Mouse (Mus musculus): Measurements from ENCODE around the gene Ripor2.

DNA sequence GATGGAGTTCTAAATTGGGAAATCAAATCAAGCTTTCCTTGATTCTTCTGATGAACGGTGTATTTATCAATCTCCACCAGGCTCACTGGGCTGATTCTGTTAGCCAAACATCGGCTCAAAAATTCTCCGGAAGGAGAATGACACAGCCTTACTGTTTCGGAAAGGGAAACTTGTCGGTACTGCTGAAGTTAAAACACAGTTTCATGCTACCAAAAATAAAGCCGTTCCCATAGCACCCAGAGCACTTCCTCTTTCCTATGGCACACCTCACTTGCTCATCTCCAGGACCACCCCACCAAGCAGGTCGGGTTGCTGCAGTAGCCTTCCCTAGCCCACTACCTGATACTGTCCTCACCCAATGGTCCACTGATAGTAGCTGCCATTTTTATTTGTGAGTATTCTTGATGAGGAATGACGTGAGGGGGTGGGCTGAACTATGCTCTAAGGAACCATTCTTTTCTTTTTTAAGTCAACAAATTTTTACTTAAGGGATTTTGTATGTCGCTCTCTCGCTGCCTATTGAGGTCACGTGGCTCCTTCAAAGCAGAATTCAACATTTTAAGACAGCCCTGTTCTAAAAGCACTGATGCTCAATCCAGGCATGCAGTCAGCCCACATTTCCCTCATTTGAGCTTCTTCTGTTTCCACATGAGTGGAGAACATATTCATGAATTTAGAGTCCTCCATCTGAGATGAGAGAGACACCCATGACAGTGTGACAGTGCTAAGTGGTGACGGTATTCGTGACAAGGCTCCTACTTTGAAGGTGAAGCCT lies 52.5 kb downstream of the Ripor2 start:
- TF ChIP-seq CTCF (IDR thresholded peaks at IDR 0.05; ENCODE audit: low read depth, low read length) (no peak), EP300 (IDR thresholded peaks at IDR 0.05; ENCODE audit: insufficient read depth, low read depth, low read length) (no peak)

All from ES-Bruce4 (cell line).